Mouse (Mus musculus): ENCODE measurements at regions not wholly inside any gene's neighbourhood (a gene's known extent, or its start where the extent isn't known, plus 50 kb on each side); places are given as distances from the start of the nearest gene placed in this dataset.
"Not testable (repeated sequence)": the region's sequence is repeated elsewhere in the genome, so short reads cannot be mapped to it uniquely, and the experiment has no call there.

DNA sequence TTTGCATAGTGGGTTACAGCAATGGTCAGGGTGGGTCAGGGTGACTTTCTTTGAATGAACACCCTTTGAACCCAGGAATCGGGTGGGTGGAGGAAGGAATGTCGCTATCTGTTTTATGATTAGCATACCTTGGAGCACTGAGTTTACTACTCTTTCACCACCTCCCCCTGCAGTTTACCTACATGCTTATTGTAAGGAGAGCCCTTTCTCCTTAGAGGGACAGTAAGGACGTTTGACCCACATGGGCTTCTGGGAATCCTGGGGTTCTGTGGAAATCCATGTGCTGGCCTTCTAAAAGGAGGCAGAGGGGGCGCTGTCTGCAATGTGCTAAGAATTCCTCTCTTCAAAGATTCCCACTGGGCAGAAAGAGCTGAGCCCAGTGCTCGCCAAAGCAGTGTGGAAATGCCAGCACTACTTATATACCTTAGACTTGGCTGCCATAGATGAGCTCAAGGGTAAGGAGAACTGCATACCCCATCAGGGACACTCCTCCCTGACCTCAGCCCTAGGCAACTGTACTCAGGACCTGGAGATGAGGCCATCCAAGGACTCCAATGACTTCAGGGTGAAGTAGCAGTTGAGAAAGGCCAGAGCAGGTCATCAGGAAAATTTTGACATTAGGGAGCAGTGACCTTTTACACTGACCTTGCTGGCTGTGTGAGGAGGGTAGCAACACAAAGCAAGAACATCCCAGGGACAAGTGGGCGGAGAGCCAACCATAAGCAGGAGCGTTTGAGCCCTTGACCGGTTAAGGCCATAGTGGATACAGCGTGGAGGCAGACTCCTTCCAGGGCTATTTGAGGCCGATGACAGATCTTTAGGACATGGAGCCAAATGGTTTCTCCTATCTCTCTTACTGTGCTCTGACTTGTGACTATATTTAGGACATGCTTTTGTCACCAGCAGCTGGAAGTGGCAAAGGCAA lies 133.2 kb downstream of the Tcp10c start:
- Histone ChIP-seq H3K4me2 (ENCODE audit: low read depth, low read length) (no peak overlapping the region), H3K4me1 (ENCODE audit: control insufficient read depth, low read depth, low read length) (no peaks in the 10 kb centered on the region), H3K4me3 (ENCODE audit: low read depth, low read length) (no peak overlapping the region), H3K9me3 (replicated peaks; ENCODE audit: control insufficient read depth, low read length) (no peaks in the 10 kb centered on the region), H3K36me3 (ENCODE audit: control insufficient read depth, insufficient read depth) (no peaks in the 10 kb centered on the region), H3K27ac (ENCODE audit: low read length) (no peak overlapping the region), H3K27me3 (ENCODE audit: control insufficient read depth, insufficient read depth, low read depth, low read length) (no peaks in the 10 kb centered on the region), H3K9ac (ENCODE audit: low read depth, low read length) (no peak overlapping the region)
- no peak for ATAC-seq (ENCODE audit: low read depth)
- WGBS (ENCODE audit: insufficient replicate concordance), result 66% methylated on average over 10 of the region's 10 CpGs

DNA sequence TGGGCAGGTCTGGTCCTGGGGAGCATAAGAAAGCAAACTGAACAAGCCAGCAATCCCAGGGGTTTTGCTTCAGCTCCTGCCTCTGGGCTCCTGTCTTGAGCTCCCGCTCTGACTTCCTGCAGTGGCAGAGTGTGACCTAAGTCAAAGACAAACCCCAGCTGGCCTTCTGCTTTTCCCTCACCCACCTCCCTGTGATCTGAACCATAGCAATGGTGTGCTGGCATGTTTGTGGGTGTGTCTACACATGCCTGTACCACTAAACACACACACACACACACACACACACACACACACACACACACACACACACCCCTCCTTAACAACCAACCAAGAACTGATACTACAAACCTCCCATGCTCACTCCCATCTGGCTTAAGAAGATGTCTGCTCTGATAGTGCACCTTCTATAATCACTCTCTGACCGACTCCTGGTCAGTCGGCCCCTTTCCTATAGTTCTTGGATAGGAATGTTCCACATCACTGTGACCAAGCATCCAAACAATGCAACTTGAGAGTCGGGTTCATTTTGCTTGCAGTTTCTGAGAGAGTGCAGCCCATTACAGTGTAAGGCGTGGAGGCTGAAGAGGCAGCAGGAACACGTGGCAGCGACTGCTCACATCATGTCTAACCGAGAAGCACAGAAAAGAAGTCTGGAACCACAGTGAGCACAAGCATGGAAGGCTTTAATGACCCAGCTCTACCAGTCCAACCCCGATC lies 134.4 kb downstream of the Tcp10c start:
- Histone ChIP-seq H3K27ac (ENCODE audit: low read length) (no peak overlapping the region), H3K36me3 (ENCODE audit: control insufficient read depth, insufficient read depth) (no peaks in the 10 kb centered on the region), H3K4me1 (ENCODE audit: control insufficient read depth, low read depth, low read length) (no peaks in the 10 kb centered on the region), H3K4me3 (ENCODE audit: low read depth, low read length) (no peak overlapping the region), H3K9ac (ENCODE audit: low read depth, low read length) (no peak overlapping the region), H3K27me3 (ENCODE audit: control insufficient read depth, insufficient read depth, low read depth, low read length) (no peaks in the 10 kb centered on the region), H3K9me3 (replicated peaks; ENCODE audit: control insufficient read depth, low read length) (no peaks in the 10 kb centered on the region), H3K4me2 (ENCODE audit: low read depth, low read length) (no peak overlapping the region)
- 63% methylated on average over 9 of the region's 9 CpGs for WGBS (ENCODE audit: insufficient replicate concordance)
- no peak for ATAC-seq (ENCODE audit: low read depth)

DNA sequence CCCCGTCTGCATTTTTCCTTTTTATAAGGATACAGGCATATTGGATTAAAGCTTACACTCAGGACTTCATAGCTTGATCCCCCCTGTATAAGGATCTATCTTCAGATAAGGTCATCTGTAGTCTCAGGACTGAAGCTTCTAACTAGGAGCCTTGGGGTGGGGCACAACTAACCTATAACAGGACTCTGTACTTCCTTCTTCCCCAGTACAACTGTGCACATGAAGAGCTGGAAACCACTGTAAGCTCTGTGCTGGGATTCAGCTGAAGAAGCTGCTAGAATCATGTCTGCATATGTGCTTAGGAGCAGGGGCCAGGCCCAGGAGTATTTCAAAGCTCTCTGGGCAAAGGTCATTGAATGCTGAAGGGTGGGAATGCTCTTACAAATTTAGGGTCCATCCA lies 137.9 kb downstream of the Tcp10c start:
- H3K4me3 ChIP-seq (ENCODE audit: low read depth, low read length); H3K4me1 ChIP-seq (ENCODE audit: control insufficient read depth, low read depth, low read length); H3K9ac ChIP-seq (ENCODE audit: low read depth, low read length); H3K36me3 ChIP-seq (ENCODE audit: control insufficient read depth, insufficient read depth); H3K27me3 ChIP-seq (ENCODE audit: control insufficient read depth, insufficient read depth, low read depth, low read length); H3K9me3 ChIP-seq (replicated peaks; ENCODE audit: control insufficient read depth, low read length); H3K27ac ChIP-seq (ENCODE audit: low read length); ATAC-seq (ENCODE audit: low read depth); H3K4me2 ChIP-seq (ENCODE audit: low read depth, low read length): not testable (repeated sequence)
- WGBS (ENCODE audit: insufficient replicate concordance), result 69% methylated on average over 1 of the region's 1 CpGs

DNA sequence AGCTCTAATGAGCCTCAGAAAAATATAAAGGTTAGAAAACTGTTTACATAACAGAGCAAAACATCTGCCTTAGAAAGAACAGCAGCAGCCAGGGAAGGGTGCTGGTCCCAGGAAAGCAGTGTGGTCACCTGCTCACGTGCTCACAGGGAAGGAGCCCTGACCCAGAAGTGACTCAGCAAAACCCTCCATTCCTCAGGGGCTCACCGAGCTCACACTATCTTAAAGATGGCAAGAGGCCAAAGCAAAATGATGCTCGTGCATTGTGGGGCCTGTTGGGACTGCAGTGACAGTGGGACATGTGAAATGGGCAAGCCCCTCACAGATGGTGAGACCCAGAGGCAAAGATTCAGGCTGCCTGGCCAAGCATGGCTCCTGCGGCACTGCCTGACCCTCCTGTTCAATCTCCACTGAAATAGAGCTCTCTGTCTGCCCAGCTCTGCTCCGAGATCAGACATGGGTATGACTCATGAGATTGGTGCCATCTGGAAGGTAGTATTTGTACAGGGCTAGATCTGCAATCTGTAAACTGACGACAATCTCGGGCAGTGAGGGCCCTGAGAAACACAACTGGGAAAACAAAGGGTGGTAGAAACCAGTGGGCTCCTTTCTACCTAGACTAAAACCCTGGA lies 138.4 kb downstream of the Tcp10c start:
- H3K4me3 ChIP-seq (ENCODE audit: low read depth, low read length); ATAC-seq (ENCODE audit: low read depth); H3K4me2 ChIP-seq (ENCODE audit: low read depth, low read length); H3K27ac ChIP-seq (ENCODE audit: low read length); H3K4me1 ChIP-seq (ENCODE audit: control insufficient read depth, low read depth, low read length); H3K9me3 ChIP-seq (replicated peaks; ENCODE audit: control insufficient read depth, low read length); H3K36me3 ChIP-seq (ENCODE audit: control insufficient read depth, insufficient read depth); H3K9ac ChIP-seq (ENCODE audit: low read depth, low read length); H3K27me3 ChIP-seq (ENCODE audit: control insufficient read depth, insufficient read depth, low read depth, low read length): not testable (repeated sequence)
- WGBS (ENCODE audit: insufficient replicate concordance), result 24% methylated on average over 3 of the region's 7 CpGs

DNA sequence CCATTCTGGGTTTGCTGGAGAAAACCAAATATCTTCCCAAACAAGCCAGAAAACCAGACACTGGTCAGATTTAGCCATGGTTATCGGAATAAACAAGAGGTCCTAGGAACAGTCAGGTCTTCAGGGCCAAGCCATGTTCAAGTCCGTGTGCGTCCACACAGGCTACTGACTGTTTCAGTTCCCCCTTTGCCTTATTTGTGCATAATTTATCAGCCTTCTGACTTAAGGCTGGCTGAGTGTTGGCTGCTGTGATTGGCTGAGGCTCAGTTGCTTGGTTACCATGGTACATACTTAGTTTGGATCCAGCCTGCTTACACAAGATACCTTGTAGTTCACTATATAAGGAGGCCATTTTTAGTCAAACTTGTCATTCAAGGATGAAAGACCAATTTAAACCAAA lies 139.5 kb downstream of the Tcp10c start:
- H3K27ac ChIP-seq (ENCODE audit: low read length); H3K9ac ChIP-seq (ENCODE audit: low read depth, low read length); H3K9me3 ChIP-seq (replicated peaks; ENCODE audit: control insufficient read depth, low read length); H3K27me3 ChIP-seq (ENCODE audit: control insufficient read depth, insufficient read depth, low read depth, low read length); H3K36me3 ChIP-seq (ENCODE audit: control insufficient read depth, insufficient read depth); H3K4me2 ChIP-seq (ENCODE audit: low read depth, low read length); H3K4me1 ChIP-seq (ENCODE audit: control insufficient read depth, low read depth, low read length); ATAC-seq (ENCODE audit: low read depth); H3K4me3 ChIP-seq (ENCODE audit: low read depth, low read length): not testable (repeated sequence)
- 57% methylated on average over 3 of the region's 3 CpGs for WGBS (ENCODE audit: insufficient replicate concordance)

DNA sequence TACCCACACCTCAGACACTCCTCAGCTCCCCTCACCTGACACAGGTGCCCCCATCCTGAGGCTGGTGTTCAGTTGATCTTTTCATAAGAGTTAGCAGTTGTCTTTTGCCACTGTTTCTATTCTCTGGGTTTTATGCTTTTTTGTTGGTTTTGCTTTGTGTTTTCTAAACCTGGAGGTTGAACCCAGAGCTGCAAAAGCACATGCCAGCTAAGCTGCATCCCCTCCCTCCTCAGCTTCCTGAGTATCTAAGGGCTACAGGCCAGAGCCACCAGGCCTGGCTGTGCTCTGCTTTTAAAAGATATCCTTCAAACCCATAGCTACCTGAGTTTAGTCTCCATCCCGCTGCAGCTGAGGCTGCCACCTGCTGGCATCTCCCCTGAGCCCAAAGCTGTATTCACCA lies 140.1 kb downstream of the Tcp10c start:
- whole genome bisulfite sequencing (ENCODE audit: insufficient replicate concordance), result no CpG with 5 or more reads among the region's 1 CpGs
- not testable (repeated sequence) for H3K4me2 ChIP-seq (ENCODE audit: low read depth, low read length); H3K9ac ChIP-seq (ENCODE audit: low read depth, low read length); ATAC-seq (ENCODE audit: low read depth); H3K27me3 ChIP-seq (ENCODE audit: control insufficient read depth, insufficient read depth, low read depth, low read length); H3K36me3 ChIP-seq (ENCODE audit: control insufficient read depth, insufficient read depth); H3K4me3 ChIP-seq (ENCODE audit: low read depth, low read length); H3K27ac ChIP-seq (ENCODE audit: low read length); H3K4me1 ChIP-seq (ENCODE audit: control insufficient read depth, low read depth, low read length); H3K9me3 ChIP-seq (replicated peaks; ENCODE audit: control insufficient read depth, low read length)

DNA sequence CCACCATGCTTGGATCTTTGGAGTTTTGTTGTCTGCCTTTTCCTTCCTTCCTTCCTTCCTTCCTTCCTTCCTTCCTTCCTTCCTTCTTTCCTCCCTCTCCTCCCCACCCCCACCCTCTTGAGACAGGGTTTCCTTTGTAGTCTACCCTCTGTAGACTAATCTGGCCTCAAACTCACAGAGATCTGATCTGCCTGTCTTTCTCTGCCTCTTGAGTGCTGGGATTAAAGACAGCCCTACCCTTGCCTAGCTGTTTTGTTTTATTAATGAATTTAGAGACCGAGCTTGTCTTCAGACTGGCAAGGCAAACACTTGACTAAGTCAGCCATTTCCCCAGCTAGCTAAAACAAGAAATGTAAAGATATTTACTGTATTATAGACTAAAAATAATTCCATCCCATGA lies 150.0 kb downstream of the Tcp10c start:
- not testable (repeated sequence) for H3K4me3 ChIP-seq (ENCODE audit: low read depth, low read length); H3K27ac ChIP-seq (ENCODE audit: low read length); H3K36me3 ChIP-seq (ENCODE audit: control insufficient read depth, insufficient read depth); H3K9ac ChIP-seq (ENCODE audit: low read depth, low read length); H3K9me3 ChIP-seq (replicated peaks; ENCODE audit: control insufficient read depth, low read length); ATAC-seq (ENCODE audit: low read depth); H3K4me1 ChIP-seq (ENCODE audit: control insufficient read depth, low read depth, low read length); H3K4me2 ChIP-seq (ENCODE audit: low read depth, low read length); H3K27me3 ChIP-seq (ENCODE audit: control insufficient read depth, insufficient read depth, low read depth, low read length)
- WGBS (ENCODE audit: insufficient replicate concordance), result 73% methylated on average over 1 of the region's 1 CpGs

DNA sequence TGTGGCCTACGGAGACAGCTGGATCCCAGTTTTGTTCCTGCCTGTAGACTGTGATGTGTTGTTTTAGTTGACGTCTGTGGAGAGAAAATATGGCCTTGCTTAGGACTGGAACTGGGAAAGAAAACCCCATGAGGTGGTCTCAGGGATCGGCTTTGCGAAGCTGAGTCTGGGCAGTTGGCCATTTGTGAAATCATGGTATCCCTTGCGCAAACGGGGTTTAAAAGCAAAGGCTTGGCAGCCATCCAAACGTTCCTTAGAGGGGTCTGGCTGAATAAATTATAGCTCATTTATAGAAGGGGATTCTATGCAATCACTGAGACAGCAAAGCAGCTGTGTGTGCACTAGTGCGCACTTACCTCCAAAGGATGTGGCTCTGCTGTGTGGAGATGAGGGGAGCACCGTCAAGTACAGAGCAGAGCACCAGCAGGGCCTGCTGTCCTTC lies 150.5 kb downstream of the Tcp10c start:
- not testable (repeated sequence) for H3K4me3 ChIP-seq (ENCODE audit: low read depth, low read length); H3K27ac ChIP-seq (ENCODE audit: low read length); ATAC-seq (ENCODE audit: low read depth); H3K9ac ChIP-seq (ENCODE audit: low read depth, low read length); H3K9me3 ChIP-seq (replicated peaks; ENCODE audit: control insufficient read depth, low read length); H3K4me1 ChIP-seq (ENCODE audit: control insufficient read depth, low read depth, low read length); H3K36me3 ChIP-seq (ENCODE audit: control insufficient read depth, insufficient read depth); H3K4me2 ChIP-seq (ENCODE audit: low read depth, low read length); H3K27me3 ChIP-seq (ENCODE audit: control insufficient read depth, insufficient read depth, low read depth, low read length)
- 73% methylated on average over 7 of the region's 9 CpGs for WGBS (ENCODE audit: insufficient replicate concordance)

Measured in liver, embryonic 16.5 days (tissue).